Mouse (Mus musculus) midbrain, embryonic 16.5 days (tissue): ENCODE data around the gene Cald1. TPM values are rescaled to one million over a fixed set of nuclear protein-coding genes. Genes with fewer than 3 reads are reported as not detected.

ENCODE experiments used
- ATAC-seq: fragments of 200-750 bp; cut with Nextera tagmentation; 2 replicates; pipeline ENCODE4 v1.8.0; 2017; ENCODE audit warnings: moderate TSS enrichment
- H3K27ac ChIP-seq: fragments of 300-500 bp; sonication (generic); 2 replicates; pipeline ENCODE4 v1.5.1; 2014; ENCODE audit warnings: mild to moderate bottlenecking, low read length, mixed read lengths
- H3K27me3 ChIP-seq: fragments of 300-500 bp; sonication (generic); 2 replicates; pipeline ENCODE4 v1.6.1; 2014; ENCODE audit warnings: low read depth, low read length, mixed read lengths; ENCODE audit not compliant: control insufficient read depth, insufficient read depth
- H3K36me3 ChIP-seq: fragments of 300-500 bp; sonication (generic); 2 replicates; pipeline ENCODE4 v1.6.1; 2014; ENCODE audit warnings: mild to moderate bottlenecking, low read length, moderate library complexity, mixed read lengths; ENCODE audit not compliant: control insufficient read depth, insufficient read depth
- H3K4me1 ChIP-seq: fragments of 300-500 bp; sonication (generic); 2 replicates; pipeline ENCODE4 v1.6.1; 2014; ENCODE audit warnings: mild to moderate bottlenecking, low read length, mixed read lengths; ENCODE audit not compliant: control insufficient read depth, insufficient read depth
- H3K4me2 ChIP-seq: fragments of 300-500 bp; sonication (generic); 2 replicates; pipeline ENCODE4 v1.6.1; 2014; ENCODE audit warnings: mild to moderate bottlenecking, low read length, mixed read lengths
- H3K4me3 ChIP-seq: fragments of 300-500 bp; sonication (generic); 2 replicates; pipeline ENCODE4 v1.5.1; 2014; ENCODE audit warnings: low read depth, mild to moderate bottlenecking, low read length, moderate library complexity, mixed read lengths
- H3K9ac ChIP-seq: fragments of 300-500 bp; sonication (generic); 2 replicates; pipeline ENCODE4 v1.6.1; 2014; ENCODE audit warnings: low read depth, low read length, mixed read lengths
- H3K9me3 ChIP-seq: fragments of 300-500 bp; sonication (generic); replicated peaks from 2 replicates; pipeline ENCODE4 v1.6.1; 2014; ENCODE audit warnings: mild to moderate bottlenecking, low read length, mixed read lengths; ENCODE audit not compliant: control insufficient read depth, poor library complexity, severe bottlenecking
- WGBS: fragments of 180-500 bp; shearing (Covaris S2); extraction: QIAGEN DNeasy Blood & Tissue Kit; methylation state at CpG from one replicate; pipeline ENCODE4 v1.1.7; 2014; 5-methylcytosine and 5-hydroxymethylcytosine counted together
- polyA plus RNA-seq: library from polyadenylated mRNA; unstranded; fragments of >200 nt; fragmentation: Nextera tagmentation; extraction: Ambion mirVana; gene quantifications from 2 replicates; pipeline ENCODE4 v1.2.1, GENCODE M21; 2015

Gene Cald1
- polyA plus RNA-seq, 1 experiment from 2014 or later = 52.1 TPM

DNA sequence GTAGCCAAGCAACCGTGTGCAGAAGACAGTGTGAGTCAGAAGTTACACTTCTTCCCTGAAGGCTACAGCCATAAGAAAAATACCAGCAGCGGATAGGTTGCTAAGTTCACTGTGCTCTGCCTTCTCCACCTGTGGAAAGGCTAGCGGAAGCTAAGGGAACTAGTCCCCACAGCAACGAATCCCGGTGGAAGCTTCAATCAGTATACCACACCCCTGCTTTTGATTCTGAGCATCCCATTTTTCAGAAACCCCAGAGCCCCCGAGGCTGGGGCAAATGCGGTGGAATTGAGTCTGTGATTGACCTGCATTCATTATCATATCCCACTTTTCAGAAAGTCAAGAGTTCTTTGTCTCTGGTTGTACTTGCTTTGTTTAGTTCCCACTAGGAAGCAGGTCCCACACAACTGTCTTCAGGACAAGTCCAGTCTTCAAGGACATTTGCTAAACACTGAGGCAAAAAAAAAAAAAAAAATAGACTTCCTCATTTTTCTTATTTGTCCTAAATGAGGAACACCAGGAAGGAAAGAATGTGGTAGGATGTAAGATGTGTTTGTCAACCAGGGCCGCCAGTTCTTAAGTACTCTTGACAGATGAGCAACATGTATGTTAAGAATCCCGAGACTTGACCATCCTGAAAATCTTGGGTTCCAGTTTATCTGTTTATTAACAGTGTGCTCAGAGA lies 118.0 kb downstream of the Cald1 start:
- H3K36me3 ChIP-seq = no peaks in the 10 kb centered on the region
- H3K27ac ChIP-seq = no peak overlapping the region
- peaks cover 6% of the 10 kb centered on the region for H3K4me1 ChIP-seq
- WGBS = 92% methylated on average over 9 of the region's 9 CpGs
- no peak overlapping the region for H3K9ac ChIP-seq
- no peak overlapping the region for H3K4me2 ChIP-seq
- H3K4me3 ChIP-seq = no peak overlapping the region
- no peak for ATAC-seq
- no peaks in the 10 kb centered on the region for H3K27me3 ChIP-seq
- H3K9me3 ChIP-seq = no peaks in the 10 kb centered on the region

DNA sequence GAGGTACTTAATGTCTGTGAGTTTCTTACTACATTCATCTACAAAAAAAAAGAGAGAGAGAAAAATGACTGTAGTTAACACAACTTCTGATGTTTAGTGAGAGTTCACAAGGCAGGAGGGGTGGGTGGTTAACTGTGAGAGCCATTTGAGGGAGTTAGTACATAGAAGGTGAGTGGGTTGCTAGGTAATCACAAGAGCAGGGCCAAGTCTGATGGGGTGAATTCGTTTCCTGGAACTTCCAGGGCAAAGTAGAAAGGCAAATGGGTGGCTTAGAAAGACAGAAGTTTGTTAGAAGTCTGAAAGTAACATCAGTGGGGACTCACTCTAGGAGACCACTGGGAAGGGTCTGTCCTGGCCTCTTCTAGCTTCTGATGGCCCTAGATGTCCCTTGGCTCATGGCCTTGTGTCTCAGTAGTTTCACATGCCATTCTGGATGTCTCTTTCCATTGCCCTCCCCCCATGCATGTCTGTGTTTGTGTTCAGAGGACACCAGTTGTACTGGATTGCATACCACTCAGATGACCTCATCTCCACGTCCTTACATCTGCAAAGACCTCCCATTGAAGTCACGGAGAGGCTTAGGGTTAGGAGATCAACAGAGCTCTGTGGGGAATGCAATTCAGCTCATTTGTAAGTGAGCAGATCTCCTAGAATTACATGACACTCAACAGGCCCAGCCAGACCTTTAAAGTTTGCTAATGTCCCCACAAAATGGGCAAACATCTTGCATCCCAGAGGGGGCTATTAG lies 118.8 kb downstream of the Cald1 start:
- WGBS = 38% methylated on average over 3 of the region's 3 CpGs
- peaks cover 3% of the 10 kb centered on the region; the same call in 1 of the 2 replicates for H3K4me1 ChIP-seq
- no peak for ATAC-seq
- no peak overlapping the region for H3K27ac ChIP-seq
- H3K9me3 ChIP-seq = no peaks in the 10 kb centered on the region
- no peak overlapping the region for H3K9ac ChIP-seq
- H3K27me3 ChIP-seq = no peaks in the 10 kb centered on the region
- no peaks in the 10 kb centered on the region for H3K36me3 ChIP-seq
- no peak overlapping the region for H3K4me2 ChIP-seq
- no peak overlapping the region for H3K4me3 ChIP-seq

- H3K36me3 ChIP-seq = no peaks in the 10 kb centered on the region
- H3K9me3 ChIP-seq = no peaks in the 10 kb centered on the region
- no peaks in the 10 kb centered on the region for H3K27me3 ChIP-seq
- WGBS = 79% methylated on average over 4 of the region's 4 CpGs
- no peak overlapping the region for H3K27ac ChIP-seq
- H3K4me3 ChIP-seq = no peak overlapping the region
- H3K9ac ChIP-seq = no peak overlapping the region
- no peak overlapping the region for H3K4me2 ChIP-seq
- ATAC-seq = no peak
- no peaks in the 10 kb centered on the region for H3K4me1 ChIP-seq
Measured at GRCm38 (mm10) chr6:34717651-34718050, 119.4 kb downstream of the Cald1 start.

GRCm38 (mm10) chr6:34719141-34719680 lies 120.9 kb downstream of the Cald1 start:
- WGBS = 58% methylated on average over 6 of the region's 6 CpGs
- H3K4me1 ChIP-seq = no peaks in the 10 kb centered on the region
- H3K4me3 ChIP-seq = no peak overlapping the region
- no peak overlapping the region for H3K9ac ChIP-seq
- no peaks in the 10 kb centered on the region for H3K27me3 ChIP-seq
- no peak overlapping the region for H3K4me2 ChIP-seq
- H3K27ac ChIP-seq = no peak overlapping the region
- no peaks in the 10 kb centered on the region for H3K9me3 ChIP-seq
- H3K36me3 ChIP-seq = no peaks in the 10 kb centered on the region
- ATAC-seq = no peak

GRCm38 (mm10) chr6:34720447-34720846 lies 122.1 kb downstream of the Cald1 start:
- no peak for ATAC-seq
- H3K36me3 ChIP-seq = no peaks in the 10 kb centered on the region
- no peaks in the 10 kb centered on the region for H3K9me3 ChIP-seq
- no peak overlapping the region for H3K4me3 ChIP-seq
- 79% methylated on average over 4 of the region's 4 CpGs for WGBS
- no peak overlapping the region for H3K4me2 ChIP-seq
- no peak overlapping the region for H3K9ac ChIP-seq
- H3K4me1 ChIP-seq = no peaks in the 10 kb centered on the region
- H3K27me3 ChIP-seq = no peaks in the 10 kb centered on the region
- no peak overlapping the region for H3K27ac ChIP-seq

- no peaks in the 10 kb centered on the region for H3K27me3 ChIP-seq
- H3K36me3 ChIP-seq = no peaks in the 10 kb centered on the region
- no peak for ATAC-seq
- WGBS = 86% methylated on average over 6 of the region's 6 CpGs
- H3K4me1 ChIP-seq = no peaks in the 10 kb centered on the region
- no peak overlapping the region for H3K9ac ChIP-seq
- H3K27ac ChIP-seq = no peak overlapping the region
- no peak overlapping the region for H3K4me3 ChIP-seq
- no peaks in the 10 kb centered on the region for H3K9me3 ChIP-seq
- H3K4me2 ChIP-seq = no peak overlapping the region
Measured at GRCm38 (mm10) chr6:34721740-34722139, 123.4 kb downstream of the Cald1 start.

- H3K4me3 ChIP-seq = no peak overlapping the region
- no peak overlapping the region for H3K4me2 ChIP-seq
- no peaks in the 10 kb centered on the region for H3K27me3 ChIP-seq
- H3K4me1 ChIP-seq = no peaks in the 10 kb centered on the region
- 90% methylated on average over 7 of the region's 7 CpGs for WGBS
- H3K36me3 ChIP-seq = no peaks in the 10 kb centered on the region
- H3K9ac ChIP-seq = no peak overlapping the region
- H3K9me3 ChIP-seq = no peaks in the 10 kb centered on the region
- no peak overlapping the region for H3K27ac ChIP-seq
- no peak for ATAC-seq
Measured at GRCm38 (mm10) chr6:34722660-34723059, 124.4 kb downstream of the Cald1 start.

DNA sequence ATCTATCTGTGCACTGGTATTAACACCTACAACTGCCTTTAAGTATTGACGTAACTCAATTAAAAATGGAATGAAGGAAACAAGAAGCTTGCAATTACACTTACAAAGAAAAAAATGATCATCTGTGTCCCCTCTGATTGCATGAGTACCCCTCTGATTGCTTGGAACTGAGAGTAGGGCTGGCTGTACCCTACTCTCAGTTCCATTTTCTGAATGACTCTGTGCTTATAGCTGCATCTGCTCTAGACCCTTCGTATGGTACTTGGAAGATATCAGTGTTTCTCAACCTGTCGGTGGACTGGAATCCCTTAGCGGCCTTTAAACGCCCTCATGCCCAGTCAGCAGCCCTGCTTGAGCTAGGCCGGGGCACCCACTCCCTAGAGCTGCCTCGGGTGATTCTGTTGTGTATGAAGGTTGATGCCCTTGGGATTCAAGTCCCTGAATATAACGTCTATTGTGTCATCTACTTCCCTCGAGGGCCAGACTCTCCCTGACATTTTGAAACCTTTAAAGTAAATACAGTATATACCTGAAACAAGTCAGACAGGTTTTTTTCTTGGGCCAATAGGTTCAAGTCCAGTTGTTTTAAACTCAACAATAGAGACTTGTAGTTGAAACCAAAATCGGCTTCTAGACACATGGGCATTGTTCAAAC lies 125.1 kb downstream of the Cald1 start:
- H3K4me2 ChIP-seq = no peak overlapping the region
- 94% methylated on average over 10 of the region's 10 CpGs for WGBS
- no peak for ATAC-seq
- H3K27me3 ChIP-seq = no peaks in the 10 kb centered on the region
- no peak overlapping the region for H3K27ac ChIP-seq
- no peaks in the 10 kb centered on the region for H3K36me3 ChIP-seq
- H3K9me3 ChIP-seq = no peaks in the 10 kb centered on the region
- no peak overlapping the region for H3K9ac ChIP-seq
- H3K4me3 ChIP-seq = no peak overlapping the region
- H3K4me1 ChIP-seq = no peaks in the 10 kb centered on the region

- no peak for ATAC-seq
- H3K27ac ChIP-seq = no peak overlapping the region
- H3K27me3 ChIP-seq = no peaks in the 10 kb centered on the region
- H3K4me3 ChIP-seq = no peak overlapping the region
- WGBS = 81% methylated on average over 1 of the region's 1 CpGs
- no peaks in the 10 kb centered on the region for H3K4me1 ChIP-seq
- H3K9ac ChIP-seq = no peak overlapping the region
- no peak overlapping the region for H3K4me2 ChIP-seq
- no peaks in the 10 kb centered on the region for H3K36me3 ChIP-seq
- H3K9me3 ChIP-seq = no peaks in the 10 kb centered on the region
Measured at GRCm38 (mm10) chr6:34725660-34726059, 127.4 kb downstream of the Cald1 start.
